Mouse (Mus musculus): ENCODE results near the gene Adgrv1. TPM values are rescaled to one million over a fixed set of nuclear protein-coding genes. Genes with fewer than 3 reads are reported as not detected.
"Not testable (repeated sequence)": the region's sequence is repeated elsewhere in the genome, so short reads cannot be mapped to it uniquely, and the experiment has no call there.

Adgrv1 gene
- polyA plus RNA-seq, 1 experiment from 2014 or later, result 33.7 TPM

DNA sequence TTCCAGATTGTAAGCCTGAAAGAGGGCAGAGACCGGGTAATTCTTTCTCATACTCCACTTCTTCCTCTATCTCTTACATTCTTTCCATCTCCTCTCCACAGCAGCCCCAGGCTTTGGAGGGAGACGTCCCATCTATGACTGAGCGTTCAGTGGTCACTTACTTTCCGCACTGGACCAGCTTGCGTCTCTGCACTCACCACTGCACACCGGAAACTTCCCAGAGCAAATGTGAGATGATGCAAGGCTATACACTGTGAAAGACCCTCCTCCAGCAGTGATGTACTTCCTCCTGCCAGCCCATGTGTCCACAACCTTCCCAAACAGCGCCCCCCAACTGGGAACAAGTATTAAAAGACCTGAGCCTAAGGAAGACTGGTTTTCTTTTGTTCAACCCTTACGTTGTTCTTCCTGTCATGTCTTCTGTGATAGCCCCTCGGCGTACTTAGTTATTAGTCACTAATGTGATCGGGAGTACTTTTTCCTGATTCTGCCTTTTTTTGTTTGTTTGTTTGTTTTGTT lies 11.2 kb upstream of the Adgrv1 start:
- no peak overlapping the region for H3K27ac ChIP-seq
- H3K4me2 ChIP-seq (replicated peaks), result no peak overlapping the region
- no peaks in the 10 kb centered on the region for H3K9me3 ChIP-seq
- no peaks in the 10 kb centered on the region for H3K27me3 ChIP-seq (replicated peaks)
- H3K4me3 ChIP-seq, result no peak overlapping the region
- WGBS, result 91% methylated on average over 11 of the region's 11 CpGs
- no peaks in the 10 kb centered on the region for H3K36me3 ChIP-seq
- H3K4me1 ChIP-seq, result peaks cover 9% of the 10 kb centered on the region
- ATAC-seq (ENCODE audit: low FRiP score, low read depth), result no peak
- no peak overlapping the region for H3K9ac ChIP-seq

- Histone ChIP-seq H3K27me3 (replicated peaks) (no peaks in the 10 kb centered on the region), H3K36me3 (no peaks in the 10 kb centered on the region), H3K9ac (no peak overlapping the region), H3K9me3 (no peaks in the 10 kb centered on the region), H3K4me1 (peaks cover 9% of the 10 kb centered on the region), H3K4me3 (no peak overlapping the region), H3K27ac (no peak overlapping the region), H3K4me2 (replicated peaks) (no peak overlapping the region)
- WGBS, result 72% methylated on average over 7 of the region's 7 CpGs
- no peak for ATAC-seq (ENCODE audit: low FRiP score, low read depth)
Measured at GRCm38 (mm10) chr13:81642491-81643149, 9.7 kb upstream of the Adgrv1 start.

DNA sequence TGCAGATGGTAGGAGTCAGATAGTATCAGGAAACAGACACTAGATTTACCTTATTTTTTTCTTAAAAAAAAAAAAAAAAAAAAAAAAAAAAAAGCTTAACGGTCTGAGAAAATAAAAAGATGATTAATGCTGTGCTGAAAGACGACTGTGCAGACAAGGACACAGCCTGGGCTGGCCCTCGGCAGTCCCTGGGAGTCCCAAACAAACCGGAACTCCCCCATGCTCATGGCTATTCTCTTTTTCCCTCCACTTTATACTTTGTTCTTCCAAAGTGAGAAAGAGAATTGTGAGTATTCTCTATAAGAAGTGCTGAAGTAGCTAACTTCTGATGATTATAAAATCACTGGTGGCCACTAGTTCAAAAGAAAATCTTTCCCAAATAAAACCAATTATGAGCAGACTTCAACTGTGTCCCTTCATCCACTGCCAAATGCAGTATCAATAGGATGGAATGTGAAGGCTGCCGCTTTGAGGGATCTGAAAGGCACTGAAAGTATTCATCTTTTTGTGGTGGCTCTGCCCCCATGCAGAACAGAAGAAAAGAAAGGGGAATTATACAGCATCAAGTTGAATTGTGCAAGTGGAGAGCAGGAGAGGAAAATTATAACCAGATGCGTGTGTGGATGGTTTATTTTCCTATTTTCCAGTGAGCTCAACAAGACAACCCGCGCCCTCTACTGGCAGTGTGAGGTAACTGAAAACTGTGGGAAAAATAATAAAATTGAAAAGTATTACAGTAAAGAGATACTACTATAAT lies 8.5 kb upstream of the Adgrv1 start:
- Histone ChIP-seq H3K4me2 (replicated peaks) (peak overlapping the region; percentile 53), H3K4me3 (no peak overlapping the region), H3K9me3 (no peaks in the 10 kb centered on the region), H3K9ac (no peak overlapping the region), H3K27me3 (replicated peaks) (no peaks in the 10 kb centered on the region), H3K27ac (no peak overlapping the region), H3K36me3 (no peaks in the 10 kb centered on the region), H3K4me1 (peaks cover 9% of the 10 kb centered on the region)
- 8% methylated on average over 8 of the region's 8 CpGs for WGBS
- peak; percentile 58; the same call in 1 of the 2 replicates for ATAC-seq (ENCODE audit: low FRiP score, low read depth)

DNA sequence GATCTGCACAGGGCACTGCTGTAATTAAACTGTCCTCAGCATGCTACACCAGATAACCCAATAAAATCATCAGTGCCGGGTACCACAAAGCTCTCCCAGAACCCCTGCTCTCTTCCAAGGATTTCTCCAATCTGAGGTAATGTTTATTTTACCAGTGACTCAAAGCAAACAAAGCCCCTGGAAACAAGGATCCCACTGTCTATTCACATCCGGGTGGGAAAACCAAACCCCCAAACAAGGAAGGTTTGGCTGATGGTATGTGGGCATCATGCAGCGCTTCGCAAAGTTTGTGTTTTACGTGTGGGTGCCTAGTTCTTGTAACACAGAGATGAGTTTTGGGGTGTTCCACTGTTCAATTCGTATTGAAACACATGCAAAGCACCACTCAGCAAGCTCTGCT lies 7.9 kb upstream of the Adgrv1 start:
- ATAC-seq (ENCODE audit: low FRiP score, low read depth), result peak; percentile 30; the same call in 1 of the 2 replicates
- no peak overlapping the region for H3K4me3 ChIP-seq
- no peak overlapping the region for H3K9ac ChIP-seq
- H3K4me1 ChIP-seq, result peaks cover 9% of the 10 kb centered on the region
- H3K4me2 ChIP-seq (replicated peaks), result 0 out of 2 replicates have a peak overlapping the region, but pooled peaks have one; percentile 18
- no peaks in the 10 kb centered on the region for H3K27me3 ChIP-seq (replicated peaks)
- no peak overlapping the region for H3K27ac ChIP-seq
- no peaks in the 10 kb centered on the region for H3K9me3 ChIP-seq
- no peaks in the 10 kb centered on the region for H3K36me3 ChIP-seq
- WGBS, result 35% methylated on average over 6 of the region's 6 CpGs

- Histone ChIP-seq H3K36me3 (no peaks in the 10 kb centered on the region), H3K4me1 (peaks cover 9% of the 10 kb centered on the region), H3K4me3 (no peak overlapping the region), H3K4me2 (replicated peaks) (no peak overlapping the region), H3K9me3 (no peaks in the 10 kb centered on the region), H3K9ac (no peak overlapping the region), H3K27me3 (replicated peaks) (no peaks in the 10 kb centered on the region), H3K27ac (no peak overlapping the region)
- WGBS, result 9% methylated on average over 4 of the region's 4 CpGs
- ATAC-seq (ENCODE audit: low FRiP score, low read depth), result peak; percentile 76
Measured at GRCm38 (mm10) chr13:81639624-81640023, 6.7 kb upstream of the Adgrv1 start.

GRCm38 (mm10) chr13:81630566-81630965 lies 2.4 kb downstream of the Adgrv1 start:
- Histone ChIP-seq H3K36me3 (no peaks in the 10 kb centered on the region), H3K9me3 (no peaks in the 10 kb centered on the region), H3K4me1 (peaks cover 9% of the 10 kb centered on the region), H3K4me2 (replicated peaks) (peak overlapping the region; percentile 52), H3K4me3 (peak overlapping the region; percentile 5; the same call in 1 of the 2 replicates), H3K27ac (no peak overlapping the region), H3K9ac (no peak overlapping the region), H3K27me3 (replicated peaks) (no peaks in the 10 kb centered on the region)
- no peak for ATAC-seq (ENCODE audit: low FRiP score, low read depth)
- WGBS, result 24% methylated on average over 5 of the region's 5 CpGs

DNA sequence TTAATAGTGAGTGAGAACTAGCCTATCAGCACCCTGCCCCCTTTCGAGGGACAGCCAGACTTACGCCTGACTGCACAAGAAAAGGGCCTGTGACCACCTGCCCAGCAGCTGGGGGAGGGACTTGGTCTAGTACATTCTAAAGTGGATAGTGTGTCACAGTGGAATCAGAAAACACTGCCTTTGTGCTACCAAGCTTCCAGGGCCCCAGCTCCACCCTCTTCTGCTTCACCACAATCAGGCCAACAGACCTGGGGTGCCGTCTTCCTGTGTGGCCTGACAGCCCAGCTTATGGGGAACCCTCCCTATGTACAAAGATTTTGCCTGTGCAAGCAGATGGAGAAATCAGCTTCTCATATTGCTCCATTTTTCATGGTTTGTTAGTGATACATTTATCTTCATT lies 3.6 kb downstream of the Adgrv1 start:
- no peaks in the 10 kb centered on the region for H3K36me3 ChIP-seq
- H3K27ac ChIP-seq, result no peak overlapping the region
- peaks cover 9% of the 10 kb centered on the region for H3K4me1 ChIP-seq
- peak; percentile 61 for ATAC-seq (ENCODE audit: low FRiP score, low read depth)
- H3K4me2 ChIP-seq (replicated peaks), result peak overlapping the region; percentile 52
- H3K4me3 ChIP-seq, result no peak overlapping the region
- no peaks in the 10 kb centered on the region for H3K9me3 ChIP-seq
- no peak overlapping the region for H3K9ac ChIP-seq
- 24% methylated on average over 3 of the region's 3 CpGs for WGBS
- H3K27me3 ChIP-seq (replicated peaks), result no peaks in the 10 kb centered on the region

DNA sequence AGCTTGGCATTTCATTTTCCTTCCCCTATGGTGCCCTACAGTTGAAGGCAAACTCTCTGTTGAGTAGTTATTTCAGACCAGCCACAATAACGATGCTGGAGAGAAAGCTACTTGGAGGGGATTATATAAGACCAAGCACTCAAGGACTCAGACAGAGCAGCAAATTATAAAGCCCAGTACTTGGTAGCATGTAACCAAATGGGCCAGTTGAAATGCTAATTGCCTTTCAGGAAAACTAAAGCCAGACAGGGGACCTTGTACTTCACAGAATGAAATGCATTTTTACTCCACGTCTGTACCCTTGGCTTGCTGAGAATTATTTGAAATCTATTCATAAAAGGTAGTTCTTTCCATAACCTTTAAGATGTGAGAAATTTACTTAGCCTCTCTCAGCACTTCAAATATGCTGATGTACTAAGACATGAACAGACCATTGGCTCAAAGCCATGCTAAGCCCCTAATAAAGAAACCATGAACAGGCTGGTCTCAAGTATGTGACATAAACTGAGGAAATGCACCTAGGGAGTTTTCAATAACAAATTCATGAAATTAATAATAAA lies 4.2 kb downstream of the Adgrv1 start:
- peak overlapping the region; percentile 42 for H3K4me2 ChIP-seq (replicated peaks)
- WGBS, result 27% methylated on average over 2 of the region's 2 CpGs
- no peak overlapping the region for H3K4me3 ChIP-seq
- no peaks in the 10 kb centered on the region for H3K36me3 ChIP-seq
- H3K9ac ChIP-seq, result no peak overlapping the region
- no peak overlapping the region for H3K27ac ChIP-seq
- no peak for ATAC-seq (ENCODE audit: low FRiP score, low read depth)
- no peaks in the 10 kb centered on the region for H3K9me3 ChIP-seq
- no peaks in the 10 kb centered on the region for H3K27me3 ChIP-seq (replicated peaks)
- peaks cover 9% of the 10 kb centered on the region for H3K4me1 ChIP-seq

- not testable (repeated sequence) for H3K9me3 ChIP-seq; ATAC-seq (ENCODE audit: low FRiP score, low read depth); H3K27me3 ChIP-seq (replicated peaks); H3K4me1 ChIP-seq; H3K9ac ChIP-seq; H3K27ac ChIP-seq; H3K36me3 ChIP-seq; H3K4me3 ChIP-seq
- peak overlapping the region; percentile 42 for H3K4me2 ChIP-seq (replicated peaks)
- WGBS, result 70% methylated on average over 1 of the region's 1 CpGs
Measured at GRCm38 (mm10) chr13:81627861-81628260, 5.1 kb downstream of the Adgrv1 start.

DNA sequence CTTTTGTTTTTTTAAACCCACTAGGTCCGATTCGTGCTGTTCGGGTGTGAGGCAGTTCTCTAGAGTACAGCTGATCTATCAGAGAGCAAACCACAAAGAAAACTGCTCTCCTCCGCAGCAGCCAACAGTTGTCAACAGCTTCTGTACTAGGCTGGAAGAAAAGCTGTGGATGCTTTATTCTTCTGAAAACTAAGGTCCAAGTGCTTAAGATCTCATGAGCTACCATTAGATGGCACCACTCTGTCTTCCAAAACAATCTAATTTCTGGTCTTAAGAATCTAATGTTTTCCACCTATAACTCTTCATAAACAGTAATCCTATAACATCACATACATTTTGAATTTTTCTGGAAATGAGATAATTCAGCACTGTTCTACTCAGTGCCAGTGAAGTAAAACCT lies 22.6 kb downstream of the Adgrv1 start:
- peaks cover 16% of the 10 kb centered on the region for H3K36me3 ChIP-seq

GRCm38 (mm10) chr13:81606991-81607390 lies 26.0 kb downstream of the Adgrv1 start:
- WGBS, result 95% methylated on average over 2 of the region's 2 CpGs
- no peaks in the 10 kb centered on the region for H3K27me3 ChIP-seq (replicated peaks)
- ATAC-seq (ENCODE audit: low FRiP score, low read depth), result no peak
- no peak overlapping the region for H3K9ac ChIP-seq
- H3K36me3 ChIP-seq, result peaks cover 27% of the 10 kb centered on the region
- H3K9me3 ChIP-seq, result peaks cover 11% of the 10 kb centered on the region
- H3K27ac ChIP-seq, result no peak overlapping the region
- H3K4me1 ChIP-seq, result peaks cover 5% of the 10 kb centered on the region; the same call in 1 of the 2 replicates
- H3K4me3 ChIP-seq, result no peak overlapping the region
- no peak overlapping the region for H3K4me2 ChIP-seq (replicated peaks)

More for the DNA sequence above, 22.6 kb downstream of the Adgrv1 start:
- no peaks in the 10 kb centered on the region for H3K27me3 ChIP-seq (replicated peaks)
- 97% methylated on average over 4 of the region's 4 CpGs for WGBS
- ATAC-seq (ENCODE audit: low FRiP score, low read depth), result no peak
- H3K4me3 ChIP-seq, result no peak overlapping the region
- peaks cover 8% of the 10 kb centered on the region for H3K9me3 ChIP-seq
- H3K27ac ChIP-seq, result no peak overlapping the region
- H3K9ac ChIP-seq, result no peak overlapping the region
- H3K4me1 ChIP-seq, result no peaks in the 10 kb centered on the region
- no peak overlapping the region for H3K4me2 ChIP-seq (replicated peaks)

DNA sequence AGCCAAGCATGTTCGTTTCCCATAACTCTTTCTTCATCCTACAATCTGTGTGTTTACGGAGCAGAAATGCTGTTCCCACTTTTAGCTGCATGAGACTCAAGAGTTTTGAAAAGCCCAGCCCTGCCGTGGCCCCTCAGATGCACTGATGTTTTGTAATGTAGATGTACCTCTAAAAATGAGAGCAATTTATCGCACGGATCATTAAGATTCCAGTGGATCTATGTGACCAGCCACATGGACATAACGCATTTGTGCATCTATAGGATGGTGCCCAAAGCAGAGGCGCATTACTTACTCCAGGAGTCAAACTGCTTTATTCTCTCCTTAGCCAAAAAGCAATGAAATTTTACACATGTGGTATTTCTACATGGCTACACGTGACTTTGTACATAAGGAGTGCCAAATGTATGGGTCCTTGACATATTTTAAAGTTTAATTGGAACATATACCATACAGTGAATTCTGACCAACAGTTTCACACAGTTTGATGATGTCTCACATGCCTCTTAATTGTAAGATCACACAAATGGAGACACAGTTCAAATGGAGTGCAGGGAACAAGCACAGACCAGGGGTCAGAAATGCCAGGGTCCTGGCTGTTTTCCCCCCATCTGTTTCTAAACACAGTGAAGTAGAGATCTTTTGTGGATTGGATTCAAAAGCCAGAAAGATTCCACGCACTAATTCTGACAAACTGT lies 35.9 kb downstream of the Adgrv1 start:
- ATAC-seq (ENCODE audit: low FRiP score, low read depth), result peak; percentile 79
- H3K27me3 ChIP-seq (replicated peaks), result no peaks in the 10 kb centered on the region
- WGBS, result 26% methylated on average over 9 of the region's 9 CpGs
- no peaks in the 10 kb centered on the region for H3K9me3 ChIP-seq
- H3K4me2 ChIP-seq (replicated peaks), result peak overlapping the region; percentile 27; the same call in 1 of the 2 replicates
- H3K4me3 ChIP-seq, result no peak overlapping the region
- H3K27ac ChIP-seq, result no peak overlapping the region
- no peak overlapping the region for H3K9ac ChIP-seq
- peaks cover 11% of the 10 kb centered on the region for H3K36me3 ChIP-seq
- H3K4me1 ChIP-seq, result peaks cover 18% of the 10 kb centered on the region
